Mouse (Mus musculus) liver, embryonic 14.5 days (tissue): ENCODE data around the gene Adamts9. TPM values are rescaled to one million over a fixed set of nuclear protein-coding genes. Genes with fewer than 3 reads are reported as not detected.

Source experiments
- ATAC-seq: fragments of 200-750 bp; cut with Nextera tagmentation; 2 replicates; pipeline ENCODE4 v1.8.0; 2017; ENCODE audit warnings: moderate number of reproducible peaks, mild to moderate bottlenecking, moderate library complexity; ENCODE audit not compliant: insufficient read depth
- DNase-seq, 3 experiments: peaks; one replicate each; pipeline ENCODE4 v3.0.0-alpha.2; 2012 to 2013; ENCODE audit warnings: low read depth in 3 of 3, low spot score in 3 of 3
- H3K27ac ChIP-seq: fragments of 300-500 bp; sonication (generic); 2 replicates; pipeline ENCODE4 v1.5.1; 2014; ENCODE audit warnings: moderate library complexity, mild to moderate bottlenecking, control low read depth, inconsistent platforms
- H3K27me3 ChIP-seq: fragments of 300-500 bp; sonication (generic); 2 replicates; pipeline ENCODE4 v1.6.1; 2014; ENCODE audit warnings: mild to moderate bottlenecking, low read length, moderate library complexity; ENCODE audit not compliant: control insufficient read depth, insufficient read depth
- H3K36me3 ChIP-seq: fragments of 300-500 bp; sonication (generic); replicated peaks from 2 replicates; pipeline ENCODE4 v1.6.1; 2014; ENCODE audit warnings: low read depth; ENCODE audit not compliant: control insufficient read depth, insufficient read depth
- H3K4me1 ChIP-seq, 2 experiments: fragments of 200-500 bp in 1 of 2; fragments of 300-500 bp in 1 of 2; sonication (generic) in 1 of 2; replicated peaks; 2 replicates each; pipeline ENCODE4 v1.6.1; 2012 to 2014; ENCODE audit warnings: antibody characterized with exemption in 1 of 2, inconsistent platforms in 1 of 2, low read length in 1 of 2; ENCODE audit not compliant: control insufficient read depth in 2 of 2, insufficient read depth in 2 of 2
- H3K4me2 ChIP-seq: fragments of 300-500 bp; sonication (generic); 2 replicates; pipeline ENCODE4 v1.6.1; 2014; ENCODE audit warnings: low read depth, mild to moderate bottlenecking, control low read depth, moderate library complexity
- H3K4me3 ChIP-seq, 2 experiments: fragments of 200-500 bp in 1 of 2; fragments of 300-500 bp in 1 of 2; sonication (generic) in 1 of 2; 2 replicates each; pipeline ENCODE4 v1.5.1; 2012 to 2014; ENCODE audit warnings: low read depth in 2 of 2, low read length in 2 of 2, mild to moderate bottlenecking in 2 of 2, control low read depth in 1 of 2, inconsistent platforms in 1 of 2, moderate library complexity in 1 of 2; ENCODE audit not compliant: insufficient read depth in 1 of 2
- H3K9ac ChIP-seq: fragments of 300-500 bp; sonication (generic); replicated peaks from 2 replicates; pipeline ENCODE4 v1.6.1; 2014; ENCODE audit warnings: mild to moderate bottlenecking, control low read depth, moderate library complexity
- H3K9me3 ChIP-seq: fragments of 300-500 bp; sonication (generic); 2 replicates; pipeline ENCODE4 v1.6.1; 2016; ENCODE audit warnings: low read length, mixed read lengths; ENCODE audit not compliant: control insufficient read depth
- CTCF ChIP-seq: IDR thresholded peaks from 2 replicates; pipeline ENCODE4 v1.5.1; 2016; ENCODE audit warnings: antibody characterized with exemption, low read depth, control low read depth
- EP300 ChIP-seq: IDR thresholded peaks from 2 replicates; pipeline ENCODE4 v1.6.1; 2016; ENCODE audit warnings: antibody characterized with exemption, low read depth
- WGBS: fragments of 180-500 bp; shearing (Covaris S2); extraction: QIAGEN DNeasy Blood & Tissue Kit; methylation state at CpG from one replicate; pipeline ENCODE4 v1.1.7; 2014; ENCODE audit not compliant: insufficient replicate concordance; 5-methylcytosine and 5-hydroxymethylcytosine counted together
- polyA plus RNA-seq, 2 experiments: library from polyadenylated mRNA; depleted of rRNA in 1 of 2; stranded (reverse) in 1 of 2; unstranded in 1 of 2; fragments of >200 nt; fragmentation: Nextera tagmentation in 1 of 2; extraction: Ambion mirVana in 1 of 2; gene quantifications; 2 replicates each; pipeline versions ENCODE4 v1.2.1 to v1.2.3; 2012 to 2014

Gene Adamts9
- polyA plus RNA-seq, 2 experiments: 0.50 to 1.2 TPM

GRCm38 (mm10) chr6:92809818-92810217, 133.5 kb downstream of the Adamts9 start:
- H3K9ac ChIP-seq: no peak overlapping the region
- no peaks in the 10 kb centered on the region for H3K36me3 ChIP-seq
- TF ChIP-seq EP300 (no peak), CTCF (no peak)
- DNase-seq (no peak), ATAC-seq (no peak)
- WGBS: 58% methylated on average over 3 of the region's 3 CpGs
- H3K27me3 ChIP-seq: no peaks in the 10 kb centered on the region
- no peak overlapping the region for H3K27ac ChIP-seq
- no peak overlapping the region for H3K4me3 ChIP-seq
- no peak overlapping the region for H3K4me2 ChIP-seq
- H3K9me3 ChIP-seq: no peaks in the 10 kb centered on the region
- no peaks in the 10 kb centered on the region for H3K4me1 ChIP-seq

- no peak overlapping the region for H3K4me2 ChIP-seq
- no peaks in the 10 kb centered on the region for H3K36me3 ChIP-seq
- ATAC-seq (no peak), DNase-seq (no peak)
- 63% methylated on average over 3 of the region's 3 CpGs for WGBS
- H3K27me3 ChIP-seq: no peaks in the 10 kb centered on the region
- TF ChIP-seq CTCF: no peak
- TF ChIP-seq EP300: no peak
- no peak overlapping the region for H3K27ac ChIP-seq
- no peaks in the 10 kb centered on the region for H3K9me3 ChIP-seq
- H3K4me3 ChIP-seq: no peak overlapping the region
- no peak overlapping the region for H3K9ac ChIP-seq
- no peaks in the 10 kb centered on the region for H3K4me1 ChIP-seq
These were observed 138.9 kb downstream of the Adamts9 start for GRCm38 (mm10) chr6:92804254-92804971.

GRCm38 (mm10) chr6:92803213-92803612, 140.1 kb downstream of the Adamts9 start:
- Histone ChIP-seq H3K4me2 (no peak overlapping the region), H3K9ac (no peak overlapping the region), H3K4me3 (no peak overlapping the region), H3K9me3 (no peaks in the 10 kb centered on the region), H3K27me3 (no peaks in the 10 kb centered on the region), H3K4me1 (no peaks in the 10 kb centered on the region), H3K36me3 (no peaks in the 10 kb centered on the region), H3K27ac (no peak overlapping the region)
- no peak for ATAC-seq
- DNase-seq: no peak
- 54% methylated on average over 6 of the region's 6 CpGs for WGBS
- TF ChIP-seq EP300 (no peak), CTCF (no peak)

- no peak overlapping the region for H3K4me3 ChIP-seq
- 81% methylated on average over 11 of the region's 11 CpGs for WGBS
- H3K9ac ChIP-seq: no peak overlapping the region
- H3K4me2 ChIP-seq: no peak overlapping the region
- no peaks in the 10 kb centered on the region for H3K4me1 ChIP-seq
- H3K27me3 ChIP-seq: no peaks in the 10 kb centered on the region
- DNase-seq (no peak), ATAC-seq (no peak)
- no peaks in the 10 kb centered on the region for H3K36me3 ChIP-seq
- TF ChIP-seq CTCF (no peak), EP300 (no peak)
- no peaks in the 10 kb centered on the region for H3K9me3 ChIP-seq
- H3K27ac ChIP-seq: no peak overlapping the region
These were observed 140.9 kb downstream of the Adamts9 start for GRCm38 (mm10) chr6:92802421-92802820.

GRCm38 (mm10) chr6:92801462-92801861, 141.8 kb downstream of the Adamts9 start:
- no peaks in the 10 kb centered on the region for H3K4me1 ChIP-seq
- H3K4me2 ChIP-seq: no peak overlapping the region
- no peak overlapping the region for H3K4me3 ChIP-seq
- 66% methylated on average over 2 of the region's 2 CpGs for WGBS
- ATAC-seq: no peak
- H3K9ac ChIP-seq: no peak overlapping the region
- no peaks in the 10 kb centered on the region for H3K9me3 ChIP-seq
- H3K27ac ChIP-seq: no peak overlapping the region
- no peak for DNase-seq
- TF ChIP-seq CTCF (no peak), EP300 (no peak)
- no peaks in the 10 kb centered on the region for H3K27me3 ChIP-seq
- no peaks in the 10 kb centered on the region for H3K36me3 ChIP-seq
